Mouse (Mus musculus): ENCODE measurements around the gene Rflnb. TPM values are rescaled to one million over a fixed set of nuclear protein-coding genes. Genes with fewer than 3 reads are reported as not detected.
A peak's percentile ranks its signal among the peaks of the same experiment; 100 is the strongest.

Gene Rflnb
- polyA plus RNA-seq, 1 experiment: 16.0 TPM

DNA sequence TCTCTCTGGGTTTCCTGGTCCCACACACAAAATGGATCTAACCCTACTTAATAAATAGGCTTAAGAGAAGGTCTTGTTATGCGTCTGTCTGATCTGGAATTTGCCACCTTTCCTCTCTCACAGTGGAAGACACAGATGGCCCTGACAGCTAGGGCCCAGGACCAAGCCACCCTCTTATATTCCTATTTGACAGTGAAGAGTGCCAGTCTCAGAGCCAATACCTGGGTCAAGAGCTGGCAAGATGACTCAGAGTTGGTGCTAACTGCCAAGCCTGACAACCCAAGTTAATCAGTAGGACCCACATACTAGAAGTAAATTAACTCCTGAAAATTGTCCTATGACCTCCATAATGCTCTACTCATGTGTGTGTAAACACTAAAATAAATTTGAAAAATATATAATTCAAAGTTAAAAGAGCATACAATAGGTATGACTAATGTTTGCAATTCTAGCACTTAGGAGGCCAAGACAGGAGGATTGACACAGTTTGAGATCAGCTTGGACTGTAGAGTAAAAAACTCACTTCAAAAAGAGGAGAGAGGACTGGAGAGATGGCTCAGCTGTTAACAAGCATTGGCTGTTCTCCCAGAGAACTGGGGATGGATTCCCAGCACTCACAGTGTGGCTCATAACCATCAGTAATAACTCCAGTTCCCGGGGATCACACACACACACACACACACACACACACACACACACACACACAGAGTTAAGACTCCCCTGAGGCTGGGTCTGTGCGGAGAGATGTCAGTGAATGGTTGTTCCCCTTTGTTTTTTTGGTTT lies 11.9 kb upstream of the Rflnb start:
- TF ChIP-seq POLR2A (IDR thresholded peaks at IDR 0.05; ENCODE audit: borderline replicate concordance, extremely low read depth, low read depth, low read length): no peak
- no peak for TF ChIP-seq CTCF (IDR thresholded peaks at IDR 0.05; ENCODE audit: insufficient read depth, low read length)
- WGBS: 75% methylated on average over 3 of the region's 3 CpGs
- Histone ChIP-seq H3K4me3 (replicated peaks; ENCODE audit: extremely low read depth, low read depth, low read length) (no peak overlapping the region), H3K4me1 (ENCODE audit: control insufficient read depth, insufficient read depth, low read length) (peaks cover 12% of the 10 kb centered on the region)
- no peak for DNase-seq

DNA sequence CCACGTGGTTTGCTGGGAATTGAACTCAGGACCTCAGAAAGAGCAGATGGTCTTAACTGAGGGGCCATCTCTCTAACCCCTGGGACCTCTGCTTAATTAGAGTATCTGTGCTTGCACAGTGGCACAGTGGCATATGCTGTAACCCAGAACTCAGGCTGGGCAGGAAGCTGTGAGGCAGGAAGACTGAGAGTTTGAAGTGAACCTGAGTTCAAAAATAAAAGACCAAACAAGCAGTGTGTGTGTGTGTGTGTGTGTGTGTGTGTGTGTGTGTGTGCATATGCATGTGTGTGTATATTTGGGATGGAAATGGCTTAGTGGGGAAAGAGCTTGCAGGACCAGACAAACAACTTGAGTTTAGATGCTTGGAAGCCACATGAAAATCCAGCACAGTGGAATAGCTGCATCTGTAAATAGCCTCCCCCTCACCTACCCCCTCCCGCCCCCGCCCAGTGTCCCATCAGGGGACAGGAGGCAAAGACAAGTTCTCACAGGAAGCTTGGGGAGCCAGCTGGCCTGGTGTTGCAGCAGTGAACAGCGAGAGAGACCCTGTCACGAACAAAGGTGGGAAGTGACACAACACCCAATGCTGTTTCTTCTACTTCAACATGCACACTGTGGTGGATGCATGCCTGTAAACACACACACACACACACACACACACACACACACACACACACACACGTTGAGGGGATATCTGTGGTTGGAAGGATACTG lies 10.2 kb upstream of the Rflnb start:
- H3K4me3 ChIP-seq (replicated peaks; ENCODE audit: extremely low read depth, low read depth, low read length): no peak overlapping the region
- no peak for DNase-seq
- peaks cover 12% of the 10 kb centered on the region for H3K4me1 ChIP-seq (ENCODE audit: control insufficient read depth, insufficient read depth, low read length)
- WGBS: 53% methylated on average over 6 of the region's 6 CpGs
- TF ChIP-seq POLR2A (IDR thresholded peaks at IDR 0.05; ENCODE audit: borderline replicate concordance, extremely low read depth, low read depth, low read length) (no peak), CTCF (IDR thresholded peaks at IDR 0.05; ENCODE audit: insufficient read depth, low read length) (no peak)

DNA sequence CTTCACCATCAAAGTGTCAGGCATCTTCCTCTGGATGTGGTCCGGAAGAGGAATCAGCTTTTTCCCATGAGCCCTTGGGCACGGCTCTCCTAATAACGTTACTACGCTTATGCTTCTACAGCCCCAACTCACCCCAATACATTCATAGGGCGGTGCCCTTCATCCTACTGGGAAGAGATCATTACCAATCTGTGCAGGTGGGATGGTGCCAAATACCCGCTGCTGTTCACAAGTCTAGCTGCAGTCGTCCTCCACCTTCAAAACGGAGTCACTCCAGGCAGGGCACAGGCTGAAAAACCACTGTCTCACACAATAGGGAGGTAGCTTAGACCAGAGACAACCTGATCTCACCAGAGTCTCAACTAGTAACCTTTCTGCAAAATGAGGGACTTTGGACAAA lies 7.6 kb upstream of the Rflnb start:
- DNase-seq: no peak
- no peak overlapping the region for H3K4me3 ChIP-seq (replicated peaks; ENCODE audit: extremely low read depth, low read depth, low read length)
- peaks cover 6% of the 10 kb centered on the region; the same call in 1 of the 2 replicates for H3K4me1 ChIP-seq (ENCODE audit: control insufficient read depth, insufficient read depth, low read length)
- 89% methylated on average over 8 of the region's 8 CpGs for WGBS
- TF ChIP-seq CTCF (IDR thresholded peaks at IDR 0.05; ENCODE audit: insufficient read depth, low read length) (no peak), POLR2A (IDR thresholded peaks at IDR 0.05; ENCODE audit: borderline replicate concordance, extremely low read depth, low read depth, low read length) (no peak)

DNA sequence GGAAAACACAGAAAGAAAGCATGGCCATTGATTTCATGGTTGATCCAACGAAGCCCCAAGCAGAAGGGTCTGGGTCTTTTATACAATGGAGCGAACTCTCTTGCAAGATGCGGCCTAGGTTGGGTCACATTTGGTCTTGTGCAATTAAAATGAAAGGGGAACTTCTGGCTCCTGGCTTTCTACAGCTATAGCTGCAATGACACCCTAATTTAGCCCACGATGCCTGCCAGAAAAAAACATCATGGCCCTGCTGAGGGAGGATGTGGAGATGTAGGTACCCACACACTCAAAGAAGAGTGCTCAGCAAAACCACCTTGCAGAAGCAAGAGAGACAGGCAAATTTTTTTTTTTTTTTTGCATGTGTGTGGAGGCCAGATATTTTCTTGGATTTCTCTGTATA lies 6.3 kb upstream of the Rflnb start:
- no peak overlapping the region for H3K4me3 ChIP-seq (replicated peaks; ENCODE audit: extremely low read depth, low read depth, low read length)
- TF ChIP-seq POLR2A (IDR thresholded peaks at IDR 0.05; ENCODE audit: borderline replicate concordance, extremely low read depth, low read depth, low read length) (no peak), CTCF (IDR thresholded peaks at IDR 0.05; ENCODE audit: insufficient read depth, low read length) (no peak)
- peaks cover 6% of the 10 kb centered on the region; the same call in 1 of the 2 replicates for H3K4me1 ChIP-seq (ENCODE audit: control insufficient read depth, insufficient read depth, low read length)
- DNase-seq: no peak
- 77% methylated on average over 4 of the region's 4 CpGs for WGBS

DNA sequence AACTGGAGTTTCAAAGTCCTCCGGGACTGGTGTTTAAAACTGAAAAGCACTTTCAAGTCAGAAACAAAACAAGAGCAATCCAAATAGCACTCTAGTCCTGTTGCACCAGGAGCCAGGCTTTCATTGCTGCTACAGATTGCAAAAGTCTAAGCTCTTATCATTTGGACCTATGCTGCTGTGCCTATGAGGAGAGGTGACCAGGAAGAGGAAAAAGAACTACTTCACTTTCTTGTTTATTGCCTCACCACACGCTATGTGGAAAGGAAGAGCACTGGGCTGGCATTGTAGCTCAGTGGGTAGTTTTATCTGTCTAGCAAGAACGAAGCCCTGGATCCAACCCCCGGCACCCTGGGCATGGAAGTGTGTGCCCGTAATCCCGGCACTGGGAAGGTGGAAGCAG lies 5.8 kb upstream of the Rflnb start:
- TF ChIP-seq POLR2A (IDR thresholded peaks at IDR 0.05; ENCODE audit: borderline replicate concordance, extremely low read depth, low read depth, low read length) (no peak), CTCF (IDR thresholded peaks at IDR 0.05; ENCODE audit: insufficient read depth, low read length) (no peak)
- H3K4me1 ChIP-seq (ENCODE audit: control insufficient read depth, insufficient read depth, low read length): peaks cover 6% of the 10 kb centered on the region; the same call in 1 of the 2 replicates
- WGBS: 60% methylated on average over 6 of the region's 6 CpGs
- DNase-seq: no peak
- H3K4me3 ChIP-seq (replicated peaks; ENCODE audit: extremely low read depth, low read depth, low read length): no peak overlapping the region

DNA sequence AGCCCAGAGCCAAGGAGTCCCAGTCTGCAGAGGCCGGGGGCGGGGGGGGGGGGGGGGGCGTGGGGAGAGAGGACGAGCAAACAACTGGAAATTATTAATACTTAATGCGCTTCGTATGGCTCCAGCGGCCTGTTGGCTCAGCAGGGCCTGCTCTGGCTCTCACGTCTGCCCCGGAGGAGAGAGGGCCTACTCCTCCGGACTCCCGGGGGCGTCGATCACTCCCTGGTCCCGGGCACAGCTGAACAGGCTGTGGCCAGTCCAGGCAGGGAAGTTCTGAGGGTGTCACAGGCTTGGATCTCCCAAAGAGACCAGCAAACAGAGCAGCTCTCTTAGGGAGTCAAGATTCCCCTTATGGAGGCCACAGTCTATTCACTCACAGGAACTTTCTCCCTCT lies 487 bp upstream of the Rflnb start:
- TF ChIP-seq CTCF (IDR thresholded peaks at IDR 0.05; ENCODE audit: insufficient read depth, low read length) (no peak), POLR2A (IDR thresholded peaks at IDR 0.05; ENCODE audit: borderline replicate concordance, extremely low read depth, low read depth, low read length) (no peak)
- H3K4me1 ChIP-seq (ENCODE audit: control insufficient read depth, insufficient read depth, low read length): no peaks in the 10 kb centered on the region
- no peak for DNase-seq
- peak overlapping the region; percentile 33 for H3K4me3 ChIP-seq (replicated peaks; ENCODE audit: extremely low read depth, low read depth, low read length)
- 12% methylated on average over 12 of the region's 14 CpGs for WGBS

GRCm38 (mm10) chr11:76026527-76027138 lies 949 bp downstream of the Rflnb start:
- peak overlapping the region; percentile 74 for H3K4me3 ChIP-seq (replicated peaks; ENCODE audit: extremely low read depth, low read depth, low read length)
- no peak for DNase-seq
- no peaks in the 10 kb centered on the region for H3K4me1 ChIP-seq (ENCODE audit: control insufficient read depth, insufficient read depth, low read length)
- WGBS: 8% methylated on average over 14 of the region's 14 CpGs
- no peak for TF ChIP-seq CTCF (IDR thresholded peaks at IDR 0.05; ENCODE audit: insufficient read depth, low read length)
- TF ChIP-seq POLR2A (IDR thresholded peaks at IDR 0.05; ENCODE audit: borderline replicate concordance, extremely low read depth, low read depth, low read length): no peak

- Histone ChIP-seq H3K4me3 (replicated peaks; ENCODE audit: extremely low read depth, low read depth, low read length) (no peak overlapping the region), H3K4me1 (ENCODE audit: control insufficient read depth, insufficient read depth, low read length) (no peaks in the 10 kb centered on the region)
- 62% methylated on average over 7 of the region's 7 CpGs for WGBS
- no peak for DNase-seq
- TF ChIP-seq CTCF (IDR thresholded peaks at IDR 0.05; ENCODE audit: insufficient read depth, low read length) (no peak), POLR2A (IDR thresholded peaks at IDR 0.05; ENCODE audit: borderline replicate concordance, extremely low read depth, low read depth, low read length) (no peak)
These were observed 2.5 kb downstream of the Rflnb start for GRCm38 (mm10) chr11:76025080-76025583.

DNA sequence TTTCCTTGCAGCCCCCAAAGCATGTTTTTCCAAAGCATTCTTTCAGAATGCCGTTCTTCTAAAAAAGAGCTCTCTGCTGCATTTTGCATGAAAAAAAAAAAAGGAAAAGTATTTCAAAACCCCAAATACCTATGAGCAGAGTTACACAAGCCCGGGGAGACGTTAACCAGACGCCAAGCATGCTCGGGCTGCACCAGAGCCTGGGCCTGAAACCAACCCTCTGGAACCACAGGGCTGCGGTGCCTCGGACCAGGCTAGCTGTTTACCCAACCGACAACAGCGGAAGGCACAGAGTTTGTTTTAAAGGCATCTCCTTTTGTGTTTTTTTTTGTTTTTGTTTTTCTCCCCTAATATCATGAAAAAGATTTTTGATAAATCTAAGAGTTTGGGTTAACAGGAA lies 6.7 kb downstream of the Rflnb start:
- no peaks in the 10 kb centered on the region for H3K4me1 ChIP-seq (ENCODE audit: control insufficient read depth, insufficient read depth, low read length)
- TF ChIP-seq CTCF (IDR thresholded peaks at IDR 0.05; ENCODE audit: insufficient read depth, low read length) (no peak), POLR2A (IDR thresholded peaks at IDR 0.05; ENCODE audit: borderline replicate concordance, extremely low read depth, low read depth, low read length) (no peak)
- no peak overlapping the region for H3K4me3 ChIP-seq (replicated peaks; ENCODE audit: extremely low read depth, low read depth, low read length)
- WGBS: 68% methylated on average over 9 of the region's 9 CpGs
- DNase-seq: no peak
